Mouse (Mus musculus): ENCODE results near the gene Lnpep. TPM values are rescaled to one million over a fixed set of nuclear protein-coding genes. Genes with fewer than 3 reads are reported as not detected.

Lnpep gene
- 4.2 and 4.8 TPM in 2 replicates for polyA plus RNA-seq (2012; rRNA removed)

DNA sequence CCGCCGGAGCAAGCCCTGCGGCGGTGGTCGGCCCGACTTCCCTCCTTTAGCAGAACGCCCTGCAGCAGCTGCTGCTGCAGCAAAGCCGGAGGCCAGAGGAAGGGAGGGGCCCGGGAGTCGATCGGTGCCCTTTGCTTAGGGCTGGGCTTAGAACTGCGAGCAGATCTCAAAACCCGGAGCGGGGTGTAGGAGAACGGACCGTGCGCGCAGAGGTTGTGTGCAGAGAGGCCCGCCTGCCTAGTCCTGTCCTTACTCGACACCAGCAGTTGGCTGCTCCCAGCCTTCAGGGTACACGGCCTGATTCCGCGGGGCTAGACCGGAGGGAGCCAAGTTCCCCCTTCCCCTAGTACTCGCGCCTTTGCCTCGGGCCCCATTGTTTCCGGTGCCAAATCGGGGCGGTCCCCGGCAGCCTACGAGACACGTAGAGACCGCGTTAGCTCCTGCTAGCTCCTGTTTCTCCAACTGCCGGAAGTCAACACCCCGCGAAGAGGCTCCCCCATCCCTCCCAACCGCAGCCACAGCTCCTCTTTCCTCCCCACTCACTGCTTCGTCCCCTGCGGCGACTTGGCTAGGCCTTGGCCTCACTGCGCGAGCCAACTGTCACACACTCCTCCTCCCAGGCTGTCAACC is at the start of gene Lnpep:
Gene Lnpep (minus strand): TSS at position 94 of the 630 bp plus-strand sequence.

Other genes starting within 250 kb of the Lnpep start
- gene Lix1, start 222.4 kb downstream of the Lnpep start, polyA plus RNA-seq (2012; rRNA removed): 0.12 and 0.16 TPM in 2 replicates
- not detected in 2 replicates for gene Vmn2r90, start 78.7 kb upstream of the Lnpep start, polyA plus RNA-seq (2012; rRNA removed)
- 6.8 and 10.5 TPM in 2 replicates for gene Spaca6, start 202.1 kb upstream of the Lnpep start, polyA plus RNA-seq (2012; rRNA removed)
- gene Has1, start 230.2 kb upstream of the Lnpep start, polyA plus RNA-seq (2012; rRNA removed): 0.08 TPM in 2 replicates

All from liver, embryonic 18 days (tissue).